Mouse (Mus musculus) embryo, embryonic 9.5 days (tissue): ENCODE data around the gene Grm1.

ENCODE experiments used
- DNase-seq: peaks from one replicate; pipeline ENCODE4 v3.0.0-alpha.2; 2017; ENCODE audit errors: extremely low spot score

The Grm1 gene

GRCm38 (mm10) chr10:10831141-10831540, 251.0 kb downstream of the Grm1 start:
- no peak for DNase-seq

GRCm38 (mm10) chr10:10827308-10827707, 254.8 kb downstream of the Grm1 start:
- no peak for DNase-seq

- no peak for DNase-seq
These were observed 264.1 kb downstream of the Grm1 start for GRCm38 (mm10) chr10:10818061-10818460.

GRCm38 (mm10) chr10:10814631-10815216, 267.4 kb downstream of the Grm1 start:
- DNase-seq = no peak

GRCm38 (mm10) chr10:10812750-10813711, 269.1 kb downstream of the Grm1 start:
- DNase-seq = no peak

GRCm38 (mm10) chr10:10809777-10810176, 272.4 kb downstream of the Grm1 start:
- no peak for DNase-seq

- DNase-seq = no peak
These were observed 286.8 kb downstream of the Grm1 start for GRCm38 (mm10) chr10:10795321-10795720.

GRCm38 (mm10) chr10:10790458-10790857, 291.7 kb downstream of the Grm1 start:
- no peak for DNase-seq

GRCm38 (mm10) chr10:10789967-10790366, 292.2 kb downstream of the Grm1 start:
- no peak for DNase-seq

GRCm38 (mm10) chr10:10787906-10788416, 294.2 kb downstream of the Grm1 start:
- DNase-seq = no peak

- DNase-seq = no peak
These were observed 297.0 kb downstream of the Grm1 start for GRCm38 (mm10) chr10:10785122-10785521.

GRCm38 (mm10) chr10:10774827-10775226, 307.3 kb downstream of the Grm1 start:
- DNase-seq = no peak

- DNase-seq = no peak
These were observed 319.1 kb downstream of the Grm1 start for GRCm38 (mm10) chr10:10763015-10763414.

GRCm38 (mm10) chr10:10761274-10761673, 320.9 kb downstream of the Grm1 start:
- DNase-seq = no peak

- no peak for DNase-seq
These were observed 321.4 kb downstream of the Grm1 start for GRCm38 (mm10) chr10:10760801-10761200.

- DNase-seq = no peak
These were observed 331.1 kb downstream of the Grm1 start for GRCm38 (mm10) chr10:10751033-10751432.

- DNase-seq = no peak
These were observed 338.1 kb downstream of the Grm1 start for GRCm38 (mm10) chr10:10744097-10744496.

- DNase-seq = no peak
These were observed 340.0 kb downstream of the Grm1 start for GRCm38 (mm10) chr10:10742172-10742571.

GRCm38 (mm10) chr10:10741314-10741713, 340.8 kb downstream of the Grm1 start:
- DNase-seq = no peak

- DNase-seq = no peak
These were observed 341.4 kb downstream of the Grm1 start for GRCm38 (mm10) chr10:10740729-10741128.

GRCm38 (mm10) chr10:10737041-10737681, 345.0 kb downstream of the Grm1 start:
- no peak for DNase-seq

- no peak for DNase-seq
These were observed 347.6 kb downstream of the Grm1 start for GRCm38 (mm10) chr10:10734561-10734960.
